Mouse (Mus musculus): ENCODE data around the gene Eif3g.

DNA sequence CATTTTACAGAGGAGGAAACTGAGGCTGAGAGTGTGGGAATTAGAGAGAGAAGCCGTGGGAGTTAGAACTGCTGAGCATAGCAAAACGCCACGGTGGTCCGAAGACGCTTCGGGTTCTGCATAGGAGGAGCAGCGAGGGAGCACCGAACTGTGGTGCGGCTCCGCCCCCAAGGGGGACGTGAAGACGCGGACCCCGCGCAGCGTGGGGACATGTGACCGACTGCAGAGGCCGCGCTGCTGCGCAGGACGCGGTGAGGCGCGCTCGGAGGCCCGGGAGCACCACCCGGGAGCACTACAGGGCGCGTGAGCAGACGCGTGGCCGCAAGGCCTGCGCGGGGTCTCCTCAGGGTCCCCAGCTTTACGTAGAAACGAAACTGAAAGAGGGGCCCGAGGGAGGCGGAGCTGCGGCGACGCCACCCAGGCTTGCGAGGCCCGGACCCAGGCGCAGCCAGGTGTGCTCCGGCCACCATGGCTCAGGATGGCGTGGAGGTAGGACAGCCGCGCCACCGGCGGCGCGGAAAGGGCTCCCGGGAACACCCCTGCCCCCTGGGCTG lies 29.9 kb downstream of the Eif3g start, which contains the start of gene A230050P20Rik:
- TF ChIP-seq CTCF (IDR thresholded peaks at IDR 0.05; ENCODE audit: control insufficient read depth, insufficient read depth, insufficient replicate concordance, low read depth, low read length) = no peak
- no peak for TF ChIP-seq POLR2A (IDR thresholded peaks at IDR 0.05; ENCODE audit: control insufficient read depth, low read depth, low read length)

All from testis, adult 2 months (tissue).